ENCODE assay signal across 11 mouse cellular contexts in genomic region chr10:111111020-111111419, GRCm38 (mm10).
"Had no signal": no experiment of that assay in that cellular context is flagged by ENCODE, and none has a peak within 500 bp of the region (broad histone marks: within the 10 kb centered on the region; RNA-seq: fewer than 3 reads in every experiment).

No protein-coding gene starts in this region.

- H3K4me3 ChIP-seq: kidney, embryonic 15.5 days; midbrain, embryonic 13.5 days had no signal

- ATAC-seq: lung, postnatal 0 days; midbrain, embryonic 13.5 days had no signal

- DNase-seq: kidney, postnatal 14 days; left cerebral cortex, postnatal 4 days; lung, adult 2 months; lung, postnatal 36 days; right cerebral cortex, adult 18-20 months; thymus, postnatal 4 days had no signal

- H3K9me3 ChIP-seq: kidney, embryonic 15.5 days; midbrain, embryonic 13.5 days had no signal

- H3K9ac ChIP-seq: kidney, embryonic 15.5 days; liver, embryonic 14.5 days; midbrain, embryonic 13.5 days had no signal

- H3K4me1 ChIP-seq: kidney, embryonic 15.5 days; midbrain, embryonic 13.5 days had no signal

- H3K4me2 ChIP-seq: kidney, embryonic 15.5 days; midbrain, embryonic 13.5 days had no signal

- H3K27me3 ChIP-seq: kidney, embryonic 15.5 days; midbrain, embryonic 13.5 days had no signal

- H3K27ac ChIP-seq: kidney, embryonic 15.5 days; liver, embryonic 14.5 days; midbrain, embryonic 13.5 days; stomach, postnatal 0 days had no signal

- H3K36me3 ChIP-seq: kidney, embryonic 15.5 days; midbrain, embryonic 13.5 days had no signal
